Mouse (Mus musculus) kidney, adult 2 months (tissue): ENCODE data around the gene Srd5a1.

ENCODE experiments used
- CTCF ChIP-seq: fragments of 200-500 bp; conservative IDR thresholded peaks from 2 replicates; pipeline ENCODE4 v1.5.1; 2011; ENCODE audit warnings: low read depth, mild to moderate bottlenecking, control low read depth, low read length, moderate library complexity, mixed read lengths; ENCODE audit not compliant: insufficient read depth, insufficient read length
- POLR2A ChIP-seq: fragments of 200-500 bp; IDR thresholded peaks from one replicate; pipeline ENCODE4 v1.6.1; 2011; ENCODE audit warnings: low read depth, low read length, control low read depth

GRCm38 (mm10) chr13:69598867-69599266, 12.4 kb downstream of the Srd5a1 start:
- TF ChIP-seq CTCF, result no peak
- no peak for TF ChIP-seq POLR2A
